Mouse (Mus musculus): ENCODE data around the gene Alox12. TPM values are rescaled to one million over a fixed set of nuclear protein-coding genes. Genes with fewer than 3 reads are reported as not detected.

The Alox12 gene
- total RNA-seq (2014; fragmentation: Nextera tagmentation) (not detected in 2 replicates), total RNA-seq (2017) (0.11 and 0.12 TPM in 2 replicates), polyA plus RNA-seq (2012) (0.02 TPM in 1 of 2 replicates, not detected in the other)

GRCm38 (mm10) chr11:70254931-70255531, at the start of gene Alox12:
Gene Alox12, minus strand, starts transcription at chr11:70255353.
- DNase-seq (ENCODE audit: low spot score) = no peak
- Histone ChIP-seq H3K27me3 (ENCODE audit: insufficient read depth, low read length) (peaks cover 59% of the 10 kb centered on the region), H3K4me1 (ENCODE audit: insufficient read depth, low read depth, low read length) (no peaks in the 10 kb centered on the region), H3K9me3 (replicated peaks) (no peaks in the 10 kb centered on the region), H3K36me3 (replicated peaks) (no peaks in the 10 kb centered on the region), H3K4me3 (ENCODE audit: low read depth, low read length) (no peak within 1 kb of the TSS)
- TF ChIP-seq GATA1 (IDR thresholded peaks at IDR 0.05; ENCODE audit: borderline replicate concordance, low read length) (no peak), CTCF (IDR thresholded peaks at IDR 0.05; ENCODE audit: low read depth, low read length) (no peak), POLR2AphosphoS5 (IDR thresholded peaks at IDR 0.05; ENCODE audit: insufficient replicate concordance, low read depth, low read length) (no peak), TAL1 (conservative IDR thresholded peaks at IDR 0.05; ENCODE audit: low read depth, low read length) (no peak), GATA2 (IDR thresholded peaks at IDR 0.05; ENCODE audit: borderline replicate concordance, low read depth, low read length) (no peak)
- no peak for ATAC-seq (ENCODE audit: extremely low read depth, insufficient number of reproducible peaks, low FRiP score, poor library complexity, severe bottlenecking)

GRCm38 (mm10) chr11:70302293-70302692, 47.1 kb upstream of the Alox12 start:
- no peak for ATAC-seq (ENCODE audit: extremely low read depth, insufficient number of reproducible peaks, low FRiP score, poor library complexity, severe bottlenecking)
- H3K4me1 ChIP-seq (ENCODE audit: insufficient read depth, low read depth, low read length) = no peaks in the 10 kb centered on the region
- no peak overlapping the region for H3K4me3 ChIP-seq (ENCODE audit: low read depth, low read length)
- no peak for TF ChIP-seq POLR2AphosphoS5 (IDR thresholded peaks at IDR 0.05; ENCODE audit: insufficient replicate concordance, low read depth, low read length)
- TF ChIP-seq TAL1 (conservative IDR thresholded peaks at IDR 0.05; ENCODE audit: low read depth, low read length) = no peak
- no peak for TF ChIP-seq CTCF (IDR thresholded peaks at IDR 0.05; ENCODE audit: low read depth, low read length)
- TF ChIP-seq GATA1 (IDR thresholded peaks at IDR 0.05; ENCODE audit: borderline replicate concordance, low read length) = no peak
- TF ChIP-seq GATA2 (IDR thresholded peaks at IDR 0.05; ENCODE audit: borderline replicate concordance, low read depth, low read length) = no peak
- no peaks in the 10 kb centered on the region for H3K9me3 ChIP-seq (replicated peaks)
- peaks cover 36% of the 10 kb centered on the region for H3K27me3 ChIP-seq (ENCODE audit: insufficient read depth, low read length)
- no peak for DNase-seq (ENCODE audit: low spot score)
- no peaks in the 10 kb centered on the region for H3K36me3 ChIP-seq (replicated peaks)

- no peak overlapping the region for H3K4me3 ChIP-seq (ENCODE audit: low read depth, low read length)
- no peaks in the 10 kb centered on the region for H3K4me1 ChIP-seq (ENCODE audit: insufficient read depth, low read depth, low read length)
- H3K9me3 ChIP-seq (replicated peaks) = no peaks in the 10 kb centered on the region
- peaks cover 21% of the 10 kb centered on the region for H3K27me3 ChIP-seq (ENCODE audit: insufficient read depth, low read length)
- DNase-seq (ENCODE audit: low spot score) (no peak), ATAC-seq (ENCODE audit: extremely low read depth, insufficient number of reproducible peaks, low FRiP score, poor library complexity, severe bottlenecking) (no peak)
- H3K36me3 ChIP-seq (replicated peaks) = no peaks in the 10 kb centered on the region
- no peak for TF ChIP-seq POLR2AphosphoS5 (IDR thresholded peaks at IDR 0.05; ENCODE audit: insufficient replicate concordance, low read depth, low read length)
- TF ChIP-seq GATA2 (IDR thresholded peaks at IDR 0.05; ENCODE audit: borderline replicate concordance, low read depth, low read length) = no peak
- TF ChIP-seq GATA1 (IDR thresholded peaks at IDR 0.05; ENCODE audit: borderline replicate concordance, low read length) = no peak
- TF ChIP-seq TAL1 (conservative IDR thresholded peaks at IDR 0.05; ENCODE audit: low read depth, low read length) = no peak
- no peak for TF ChIP-seq CTCF (IDR thresholded peaks at IDR 0.05; ENCODE audit: low read depth, low read length)
These were observed 42.8 kb upstream of the Alox12 start for GRCm38 (mm10) chr11:70297836-70298454.

GRCm38 (mm10) chr11:70297405-70297804, 42.3 kb upstream of the Alox12 start:
- DNase-seq (ENCODE audit: low spot score) (no peak), ATAC-seq (ENCODE audit: extremely low read depth, insufficient number of reproducible peaks, low FRiP score, poor library complexity, severe bottlenecking) (no peak)
- peaks cover 17% of the 10 kb centered on the region for H3K27me3 ChIP-seq (ENCODE audit: insufficient read depth, low read length)
- H3K4me1 ChIP-seq (ENCODE audit: insufficient read depth, low read depth, low read length) = no peaks in the 10 kb centered on the region
- no peaks in the 10 kb centered on the region for H3K36me3 ChIP-seq (replicated peaks)
- H3K9me3 ChIP-seq (replicated peaks) = no peaks in the 10 kb centered on the region
- TF ChIP-seq TAL1 (conservative IDR thresholded peaks at IDR 0.05; ENCODE audit: low read depth, low read length) (no peak), GATA1 (IDR thresholded peaks at IDR 0.05; ENCODE audit: borderline replicate concordance, low read length) (no peak), POLR2AphosphoS5 (IDR thresholded peaks at IDR 0.05; ENCODE audit: insufficient replicate concordance, low read depth, low read length) (no peak)
- no peak overlapping the region for H3K4me3 ChIP-seq (ENCODE audit: low read depth, low read length)

GRCm38 (mm10) chr11:70293881-70294280, 38.7 kb upstream of the Alox12 start:
- TF ChIP-seq GATA2 (IDR thresholded peaks at IDR 0.05; ENCODE audit: borderline replicate concordance, low read depth, low read length) = no peak
- TF ChIP-seq TAL1 (conservative IDR thresholded peaks at IDR 0.05; ENCODE audit: low read depth, low read length) = no peak
- no peak for TF ChIP-seq GATA1 (IDR thresholded peaks at IDR 0.05; ENCODE audit: borderline replicate concordance, low read length)
- TF ChIP-seq POLR2AphosphoS5 (IDR thresholded peaks at IDR 0.05; ENCODE audit: insufficient replicate concordance, low read depth, low read length) = no peak
- no peak for TF ChIP-seq CTCF (IDR thresholded peaks at IDR 0.05; ENCODE audit: low read depth, low read length)
- no peaks in the 10 kb centered on the region for H3K36me3 ChIP-seq (replicated peaks)
- no peaks in the 10 kb centered on the region for H3K4me1 ChIP-seq (ENCODE audit: insufficient read depth, low read depth, low read length)
- H3K4me3 ChIP-seq (ENCODE audit: low read depth, low read length) = no peak overlapping the region
- DNase-seq (ENCODE audit: low spot score) (no peak), ATAC-seq (ENCODE audit: extremely low read depth, insufficient number of reproducible peaks, low FRiP score, poor library complexity, severe bottlenecking) (no peak)
- H3K9me3 ChIP-seq (replicated peaks) = no peaks in the 10 kb centered on the region
- H3K27me3 ChIP-seq (ENCODE audit: insufficient read depth, low read length) = peaks cover 8% of the 10 kb centered on the region; the same call in 1 of the 2 replicates

- H3K9me3 ChIP-seq (replicated peaks) = no peaks in the 10 kb centered on the region
- H3K27me3 ChIP-seq (ENCODE audit: insufficient read depth, low read length) = peaks cover 3% of the 10 kb centered on the region; the same call in 1 of the 2 replicates
- ATAC-seq (ENCODE audit: extremely low read depth, insufficient number of reproducible peaks, low FRiP score, poor library complexity, severe bottlenecking) = no peak
- DNase-seq (ENCODE audit: low spot score) = no peak
- no peak for TF ChIP-seq CTCF (IDR thresholded peaks at IDR 0.05; ENCODE audit: low read depth, low read length)
- TF ChIP-seq GATA1 (IDR thresholded peaks at IDR 0.05; ENCODE audit: borderline replicate concordance, low read length) = no peak
- no peak for TF ChIP-seq POLR2AphosphoS5 (IDR thresholded peaks at IDR 0.05; ENCODE audit: insufficient replicate concordance, low read depth, low read length)
- no peak for TF ChIP-seq GATA2 (IDR thresholded peaks at IDR 0.05; ENCODE audit: borderline replicate concordance, low read depth, low read length)
- TF ChIP-seq TAL1 (conservative IDR thresholded peaks at IDR 0.05; ENCODE audit: low read depth, low read length) = no peak
- H3K36me3 ChIP-seq (replicated peaks) = no peaks in the 10 kb centered on the region
- no peaks in the 10 kb centered on the region for H3K4me1 ChIP-seq (ENCODE audit: insufficient read depth, low read depth, low read length)
- H3K4me3 ChIP-seq (ENCODE audit: low read depth, low read length) = no peak overlapping the region
These were observed 36.1 kb upstream of the Alox12 start for GRCm38 (mm10) chr11:70291235-70291634.

Data from G1E (cell line).